Mouse (Mus musculus): ENCODE measurements around the gene ccdc198.

- no peak for TF ChIP-seq POLR2A (IDR thresholded peaks at IDR 0.05; ENCODE audit: control insufficient read depth, low read depth, low read length)
- TF ChIP-seq CTCF (IDR thresholded peaks at IDR 0.05; ENCODE audit: control insufficient read depth, insufficient read depth, insufficient replicate concordance, low read depth, low read length), result no peak
Observed at GRCm38 (mm10) chr14:49231845-49232244, 13.4 kb downstream of the ccdc198 start.

Data from testis, adult 2 months (tissue).